Mouse (Mus musculus): ENCODE data around the gene Ehd3. TPM values are rescaled to one million over a fixed set of nuclear protein-coding genes. Genes with fewer than 3 reads are reported as not detected.

The Ehd3 gene
- polyA plus RNA-seq, 1 experiment: 5.6 TPM

GRCm38 (mm10) chr17:73797706-73798105 is 6.2 kb upstream of the Ehd3 start:
- Histone ChIP-seq H3K27me3 (ENCODE audit: control insufficient read depth, insufficient read depth, insufficient read length) (no peaks in the 10 kb centered on the region), H3ac (ENCODE audit: control insufficient read depth, insufficient read length, low read depth) (no peak overlapping the region), H3K79me3 (ENCODE audit: low read depth) (no peaks in the 10 kb centered on the region), H3K4me3 (ENCODE audit: insufficient read depth, poor library complexity, severe bottlenecking) (no peak overlapping the region), H3K36me3 (ENCODE audit: control insufficient read depth, insufficient read depth) (no peaks in the 10 kb centered on the region), H3K79me2 (ENCODE audit: control insufficient read depth, insufficient read depth) (no peaks in the 10 kb centered on the region)
- TF ChIP-seq MYOD1 (IDR thresholded peaks at IDR 0.05; ENCODE audit: control insufficient read depth, insufficient read length, low read depth) (no peak), CEBPB (IDR thresholded peaks at IDR 0.05; ENCODE audit: low read depth) (no peak), MAX (IDR thresholded peaks at IDR 0.05) (no peak), FOSL1 (IDR thresholded peaks at IDR 0.05; ENCODE audit: insufficient read depth, low read length, poor library complexity, severe bottlenecking) (no peak), USF1 (IDR thresholded peaks at IDR 0.05; ENCODE audit: low read depth) (no peak), CTCF (IDR thresholded peaks at IDR 0.05; ENCODE audit: control insufficient read depth, insufficient read depth, insufficient read length) (no peak), MYOG (IDR thresholded peaks at IDR 0.05; ENCODE audit: control insufficient read depth, extremely low read depth, insufficient read length) (no peak)

DNA sequence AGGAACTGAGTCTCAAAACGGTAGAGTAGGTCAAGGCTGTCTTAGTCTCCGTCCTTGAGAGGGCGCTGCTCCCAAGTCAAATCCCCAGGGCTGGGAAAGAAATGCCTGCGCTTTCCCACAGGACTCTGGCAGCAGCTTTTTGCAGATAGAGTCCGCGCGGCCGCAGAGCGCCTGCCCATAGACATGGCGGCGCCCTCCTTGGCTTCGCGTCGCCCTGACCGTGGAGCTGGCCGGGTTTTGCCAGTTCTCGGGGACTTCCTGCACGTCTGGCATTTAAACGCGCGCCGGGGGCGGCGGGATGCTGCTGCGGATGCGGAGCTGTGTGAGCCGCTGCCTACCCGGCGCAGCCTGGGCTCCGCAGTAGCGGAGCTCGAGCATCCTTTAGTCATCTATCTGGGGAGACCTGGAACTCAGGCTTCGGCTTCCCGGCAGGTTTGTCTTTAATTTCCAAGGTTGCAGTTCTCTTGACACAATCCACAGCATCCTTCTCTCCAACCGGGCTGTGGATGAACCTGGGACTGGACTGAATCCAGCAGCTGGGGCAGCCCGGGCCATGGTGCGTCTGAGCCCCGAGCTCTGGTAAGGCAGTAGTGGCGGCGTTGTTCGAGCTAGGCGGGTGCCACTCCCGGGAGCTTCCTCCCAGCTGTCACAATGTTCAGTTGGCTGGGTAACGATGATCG is 798 bp downstream of the Ehd3 start:
- H3K79me3 ChIP-seq (ENCODE audit: low read depth): no peaks in the 10 kb centered on the region
- TF ChIP-seq CTCF (IDR thresholded peaks at IDR 0.05; ENCODE audit: control insufficient read depth, insufficient read depth, insufficient read length): peak; percentile 52
- TF ChIP-seq MYOG (IDR thresholded peaks at IDR 0.05; ENCODE audit: control insufficient read depth, extremely low read depth, insufficient read length): no peak
- H3K27me3 ChIP-seq (ENCODE audit: control insufficient read depth, insufficient read depth, insufficient read length): no peaks in the 10 kb centered on the region
- H3ac ChIP-seq (ENCODE audit: control insufficient read depth, insufficient read length, low read depth): peak overlapping the region; percentile 92
- no peaks in the 10 kb centered on the region for H3K79me2 ChIP-seq (ENCODE audit: control insufficient read depth, insufficient read depth)
- H3K36me3 ChIP-seq (ENCODE audit: control insufficient read depth, insufficient read depth): no peaks in the 10 kb centered on the region
- peak overlapping the region; percentile 32 for H3K4me3 ChIP-seq (ENCODE audit: insufficient read depth, poor library complexity, severe bottlenecking)

GRCm38 (mm10) chr17:73806331-73806730 is 2.4 kb downstream of the Ehd3 start:
- H3K79me2 ChIP-seq (ENCODE audit: control insufficient read depth, insufficient read depth): no peaks in the 10 kb centered on the region
- no peaks in the 10 kb centered on the region for H3K36me3 ChIP-seq (ENCODE audit: control insufficient read depth, insufficient read depth)
- no peak overlapping the region for H3ac ChIP-seq (ENCODE audit: control insufficient read depth, insufficient read length, low read depth)
- H3K4me3 ChIP-seq (ENCODE audit: insufficient read depth, poor library complexity, severe bottlenecking): no peak overlapping the region
- H3K27me3 ChIP-seq (ENCODE audit: control insufficient read depth, insufficient read depth, insufficient read length): no peaks in the 10 kb centered on the region
- no peaks in the 10 kb centered on the region for H3K79me3 ChIP-seq (ENCODE audit: low read depth)
- TF ChIP-seq MYOD1 (IDR thresholded peaks at IDR 0.05; ENCODE audit: control insufficient read depth, insufficient read length, low read depth) (peak; percentile 4), USF1 (IDR thresholded peaks at IDR 0.05; ENCODE audit: low read depth) (no peak)

DNA sequence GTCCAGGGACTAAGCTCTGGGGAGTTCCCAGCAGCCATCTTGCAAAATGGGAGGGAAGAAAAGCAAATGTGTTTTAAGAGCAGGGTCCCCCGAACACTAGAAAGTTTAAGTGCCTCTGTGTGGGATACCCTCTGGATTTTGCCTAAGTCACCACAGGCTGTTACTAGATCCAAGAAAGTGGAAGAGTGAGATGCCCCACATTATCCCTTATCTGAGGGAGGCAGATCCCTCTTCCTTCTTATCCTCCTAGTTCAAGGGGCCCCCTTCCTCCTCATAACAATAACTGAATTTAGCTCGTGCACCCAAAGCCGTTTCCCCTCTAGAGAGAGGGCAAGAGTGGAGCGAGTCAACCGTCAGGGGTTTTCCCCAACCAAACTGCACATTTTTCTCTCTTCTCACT is 3.3 kb downstream of the Ehd3 start:
- Histone ChIP-seq H3K79me2 (ENCODE audit: control insufficient read depth, insufficient read depth) (no peaks in the 10 kb centered on the region), H3K79me3 (ENCODE audit: low read depth) (no peaks in the 10 kb centered on the region), H3ac (ENCODE audit: control insufficient read depth, insufficient read length, low read depth) (no peak overlapping the region), H3K36me3 (ENCODE audit: control insufficient read depth, insufficient read depth) (no peaks in the 10 kb centered on the region), H3K4me3 (ENCODE audit: insufficient read depth, poor library complexity, severe bottlenecking) (no peak overlapping the region), H3K27me3 (ENCODE audit: control insufficient read depth, insufficient read depth, insufficient read length) (no peaks in the 10 kb centered on the region)
- TF ChIP-seq CTCF (IDR thresholded peaks at IDR 0.05; ENCODE audit: control insufficient read depth, insufficient read depth, insufficient read length) (no peak), USF1 (IDR thresholded peaks at IDR 0.05; ENCODE audit: low read depth) (no peak), FOSL1 (IDR thresholded peaks at IDR 0.05; ENCODE audit: insufficient read depth, low read length, poor library complexity, severe bottlenecking) (no peak), CEBPB (IDR thresholded peaks at IDR 0.05; ENCODE audit: low read depth) (no peak), MYOG (IDR thresholded peaks at IDR 0.05; ENCODE audit: control insufficient read depth, extremely low read depth, insufficient read length) (no peak), MAX (IDR thresholded peaks at IDR 0.05) (no peak), MYOD1 (IDR thresholded peaks at IDR 0.05; ENCODE audit: control insufficient read depth, insufficient read length, low read depth) (no peak)

DNA sequence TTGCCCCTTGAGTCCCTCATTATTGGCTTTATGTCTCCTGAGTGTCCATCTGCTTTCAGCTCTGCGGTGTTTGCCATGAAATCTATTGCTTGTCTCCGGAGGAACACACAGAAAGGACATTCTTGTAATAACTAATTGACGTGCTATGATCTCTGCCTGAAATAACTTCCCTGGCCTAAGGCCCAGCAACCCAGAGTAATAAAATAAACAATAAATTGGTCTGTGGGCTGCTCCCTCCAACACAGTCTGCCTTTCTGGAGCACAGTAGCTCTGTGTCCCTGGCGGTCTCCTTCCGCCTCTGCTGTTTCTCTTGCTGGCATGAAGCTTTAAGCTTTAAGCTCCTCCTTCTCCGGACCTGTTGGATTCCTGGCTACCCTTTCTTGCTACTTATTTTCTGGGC is 4.5 kb downstream of the Ehd3 start:
- Histone ChIP-seq H3K79me2 (ENCODE audit: control insufficient read depth, insufficient read depth) (no peaks in the 10 kb centered on the region), H3ac (ENCODE audit: control insufficient read depth, insufficient read length, low read depth) (no peak overlapping the region), H3K4me3 (ENCODE audit: insufficient read depth, poor library complexity, severe bottlenecking) (no peak overlapping the region), H3K36me3 (ENCODE audit: control insufficient read depth, insufficient read depth) (no peaks in the 10 kb centered on the region), H3K79me3 (ENCODE audit: low read depth) (no peaks in the 10 kb centered on the region), H3K27me3 (ENCODE audit: control insufficient read depth, insufficient read depth, insufficient read length) (no peaks in the 10 kb centered on the region)
- no peak for TF ChIP-seq CEBPB (IDR thresholded peaks at IDR 0.05; ENCODE audit: low read depth)
- no peak for TF ChIP-seq USF1 (IDR thresholded peaks at IDR 0.05; ENCODE audit: low read depth)
- no peak for TF ChIP-seq MYOG (IDR thresholded peaks at IDR 0.05; ENCODE audit: control insufficient read depth, extremely low read depth, insufficient read length)
- TF ChIP-seq FOSL1 (IDR thresholded peaks at IDR 0.05; ENCODE audit: insufficient read depth, low read length, poor library complexity, severe bottlenecking): no peak
- TF ChIP-seq MYOD1 (IDR thresholded peaks at IDR 0.05; ENCODE audit: control insufficient read depth, insufficient read length, low read depth): no peak
- no peak for TF ChIP-seq CTCF (IDR thresholded peaks at IDR 0.05; ENCODE audit: control insufficient read depth, insufficient read depth, insufficient read length)
- TF ChIP-seq MAX (IDR thresholded peaks at IDR 0.05): no peak

- Histone ChIP-seq H3K4me3 (ENCODE audit: insufficient read depth, poor library complexity, severe bottlenecking) (no peak overlapping the region), H3K79me3 (ENCODE audit: low read depth) (no peaks in the 10 kb centered on the region), H3K79me2 (ENCODE audit: control insufficient read depth, insufficient read depth) (no peaks in the 10 kb centered on the region), H3K27me3 (ENCODE audit: control insufficient read depth, insufficient read depth, insufficient read length) (no peaks in the 10 kb centered on the region), H3ac (ENCODE audit: control insufficient read depth, insufficient read length, low read depth) (no peak overlapping the region), H3K36me3 (ENCODE audit: control insufficient read depth, insufficient read depth) (no peaks in the 10 kb centered on the region)
- TF ChIP-seq MAX (IDR thresholded peaks at IDR 0.05) (peak; percentile 19), MYOG (IDR thresholded peaks at IDR 0.05; ENCODE audit: control insufficient read depth, extremely low read depth, insufficient read length) (no peak), FOSL1 (IDR thresholded peaks at IDR 0.05; ENCODE audit: insufficient read depth, low read length, poor library complexity, severe bottlenecking) (no peak), CTCF (IDR thresholded peaks at IDR 0.05; ENCODE audit: control insufficient read depth, insufficient read depth, insufficient read length) (no peak), USF1 (IDR thresholded peaks at IDR 0.05; ENCODE audit: low read depth) (no peak), MYOD1 (IDR thresholded peaks at IDR 0.05; ENCODE audit: control insufficient read depth, insufficient read length, low read depth) (no peak), CEBPB (IDR thresholded peaks at IDR 0.05; ENCODE audit: low read depth) (no peak)
Measured at GRCm38 (mm10) chr17:73810801-73811200, 6.9 kb downstream of the Ehd3 start.
